Mouse (Mus musculus): Measurements from ENCODE around the gene Hcn1. TPM values are rescaled to one million over a fixed set of nuclear protein-coding genes. Genes with fewer than 3 reads are reported as not detected.

Gene Hcn1
- polyA plus RNA-seq (2016; fragmentation: Nextera tagmentation; extraction: Ambion mirVana) = 0.06 and 0.07 TPM in 2 replicates

- DNase-seq (ENCODE audit: low spot score) = peak; percentile 81
- Histone ChIP-seq H3K4me3 (peak within 1 kb of the TSS; percentile 67), H3K9me3 (no peaks in the 10 kb centered on the region), H3K27me3 (ENCODE audit: insufficient read depth, poor library complexity, severe bottlenecking) (peaks cover 37% of the 10 kb centered on the region), H3K36me3 (no peaks in the 10 kb centered on the region), H3K27ac (peak within 1 kb of the TSS; percentile 40; the same call in 1 of the 2 replicates), H3K4me1 (replicated peaks) (peaks cover 16% of the 10 kb centered on the region)
- WGBS = 1% methylated on average over 45 of the region's 45 CpGs
Measured at GRCm38 (mm10) chr13:117602181-117602580, at the start of gene Hcn1. TSS of gene Hcn1 (plus strand) at chr13:117602320.

GRCm38 (mm10) chr13:117567251-117567650 is 34.9 kb upstream of the Hcn1 start:
- Histone ChIP-seq H3K36me3 (no peaks in the 10 kb centered on the region), H3K27ac (no peak overlapping the region), H3K9me3 (no peaks in the 10 kb centered on the region), H3K27me3 (ENCODE audit: insufficient read depth, poor library complexity, severe bottlenecking) (no peaks in the 10 kb centered on the region), H3K4me1 (replicated peaks) (no peaks in the 10 kb centered on the region), H3K4me3 (no peak overlapping the region)
- 86% methylated on average over 8 of the region's 8 CpGs for WGBS
- DNase-seq (ENCODE audit: low spot score) = no peak

DNA sequence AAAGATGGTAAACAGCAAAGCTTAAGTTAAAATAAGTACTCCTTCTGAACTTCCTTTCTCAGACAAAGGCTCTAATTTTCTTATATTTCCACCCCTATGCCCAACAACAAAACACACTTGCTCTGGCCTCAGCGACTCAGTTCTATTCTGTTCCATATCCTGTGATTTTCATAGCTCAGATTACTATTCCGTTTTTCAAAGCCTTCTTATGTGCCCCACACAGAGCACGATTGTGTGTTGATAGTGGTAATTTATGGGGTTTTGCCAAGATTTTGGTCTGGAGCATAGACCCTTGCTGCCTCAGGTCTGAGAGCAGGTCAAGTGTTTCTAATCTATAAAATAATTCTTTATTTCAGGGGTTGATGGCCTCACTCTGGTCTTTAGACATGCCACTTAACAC is 30.4 kb upstream of the Hcn1 start:
- H3K27ac ChIP-seq = no peak overlapping the region
- H3K36me3 ChIP-seq = no peaks in the 10 kb centered on the region
- no peaks in the 10 kb centered on the region for H3K9me3 ChIP-seq
- H3K27me3 ChIP-seq (ENCODE audit: insufficient read depth, poor library complexity, severe bottlenecking) = no peaks in the 10 kb centered on the region
- H3K4me3 ChIP-seq = no peak overlapping the region
- H3K4me1 ChIP-seq (replicated peaks) = no peaks in the 10 kb centered on the region
- 67% methylated on average over 3 of the region's 3 CpGs for WGBS
- no peak for DNase-seq (ENCODE audit: low spot score)

GRCm38 (mm10) chr13:117594494-117595182 is 7.5 kb upstream of the Hcn1 start:
- Histone ChIP-seq H3K27me3 (ENCODE audit: insufficient read depth, poor library complexity, severe bottlenecking) (no peaks in the 10 kb centered on the region; the same call in 1 of the 2 replicates), H3K36me3 (no peaks in the 10 kb centered on the region), H3K4me1 (replicated peaks) (peaks cover 12% of the 10 kb centered on the region; the same call in 1 of the 2 replicates), H3K4me3 (no peak overlapping the region), H3K27ac (no peak overlapping the region), H3K9me3 (no peaks in the 10 kb centered on the region)
- no peak for DNase-seq (ENCODE audit: low spot score)
- WGBS = 53% methylated on average over 10 of the region's 10 CpGs

GRCm38 (mm10) chr13:117595183-117595532 is 7.0 kb upstream of the Hcn1 start:
- no peaks in the 10 kb centered on the region; the same call in 1 of the 2 replicates for H3K27me3 ChIP-seq (ENCODE audit: insufficient read depth, poor library complexity, severe bottlenecking)
- no peak overlapping the region for H3K27ac ChIP-seq
- no peaks in the 10 kb centered on the region for H3K36me3 ChIP-seq
- 11% methylated on average over 3 of the region's 3 CpGs for WGBS
- no peak overlapping the region for H3K4me3 ChIP-seq
- H3K4me1 ChIP-seq (replicated peaks) = peaks cover 12% of the 10 kb centered on the region; the same call in 1 of the 2 replicates
- no peaks in the 10 kb centered on the region for H3K9me3 ChIP-seq
- no peak for DNase-seq (ENCODE audit: low spot score)

DNA sequence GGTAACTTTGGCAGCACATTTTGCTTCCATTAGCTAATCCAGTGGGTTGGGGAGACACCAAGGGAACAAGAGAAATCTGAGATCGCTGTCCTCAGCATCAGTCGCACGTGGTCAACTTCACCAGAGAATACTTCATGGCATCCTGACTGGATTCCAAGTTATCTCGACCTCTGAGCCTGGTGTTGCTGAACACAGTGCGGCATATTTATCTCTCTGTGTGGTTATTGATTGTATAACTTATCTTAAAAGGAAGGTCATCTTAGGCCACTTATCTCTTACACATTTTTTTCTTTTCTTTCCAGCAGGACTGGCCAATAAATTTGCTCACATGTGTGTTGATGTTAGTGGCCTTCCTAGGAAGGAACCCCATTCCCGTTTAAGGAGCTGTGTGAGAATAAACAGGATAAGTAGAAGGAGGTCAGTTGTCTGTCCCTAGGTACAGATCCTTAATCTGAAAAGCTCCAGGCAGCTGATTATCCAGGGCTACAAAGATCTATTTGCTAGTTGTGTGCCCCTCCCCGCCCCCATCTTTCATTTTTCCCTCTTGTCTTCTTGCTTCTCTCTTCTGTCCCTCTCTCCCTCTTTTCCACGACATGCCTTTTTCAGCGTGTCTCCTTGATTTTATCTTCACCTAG is 672 bp upstream of the Hcn1 start:
- WGBS = 58% methylated on average over 9 of the region's 9 CpGs
- Histone ChIP-seq H3K27me3 (ENCODE audit: insufficient read depth, poor library complexity, severe bottlenecking) (peaks cover 37% of the 10 kb centered on the region), H3K27ac (no peak overlapping the region), H3K9me3 (no peaks in the 10 kb centered on the region), H3K4me3 (no peak overlapping the region), H3K36me3 (no peaks in the 10 kb centered on the region), H3K4me1 (replicated peaks) (peaks cover 16% of the 10 kb centered on the region)
- no peak for DNase-seq (ENCODE audit: low spot score)

DNA sequence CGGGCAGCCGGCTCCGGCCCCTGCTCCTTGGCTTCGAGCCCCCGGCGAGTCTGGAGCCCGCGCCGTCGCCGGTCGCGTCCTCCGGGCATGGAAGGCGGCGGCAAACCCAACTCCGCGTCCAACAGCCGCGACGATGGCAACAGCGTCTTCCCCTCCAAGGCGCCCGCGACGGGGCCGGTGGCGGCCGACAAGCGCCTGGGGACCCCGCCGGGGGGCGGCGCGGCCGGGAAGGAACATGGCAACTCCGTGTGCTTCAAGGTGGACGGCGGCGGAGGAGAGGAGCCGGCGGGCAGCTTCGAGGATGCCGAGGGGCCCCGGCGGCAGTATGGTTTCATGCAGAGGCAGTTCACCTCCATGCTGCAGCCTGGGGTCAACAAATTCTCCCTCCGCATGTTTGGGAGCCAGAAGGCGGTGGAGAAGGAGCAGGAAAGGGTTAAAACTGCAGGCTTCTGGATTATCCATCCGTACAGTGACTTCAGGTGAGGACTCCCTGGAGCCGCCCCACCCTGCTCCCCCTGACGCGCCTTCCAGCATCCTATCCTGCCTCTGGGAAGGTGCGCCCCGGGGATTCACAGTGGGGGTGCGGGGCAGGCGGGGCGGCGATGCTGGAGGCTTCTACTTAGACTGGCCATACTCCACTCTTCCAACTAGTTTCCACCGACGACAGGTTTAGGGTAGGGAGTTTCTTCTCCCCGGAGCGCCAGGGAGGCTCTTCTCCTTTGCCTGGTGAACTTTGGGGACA is 668 bp downstream of the Hcn1 start:
- peaks cover 37% of the 10 kb centered on the region for H3K27me3 ChIP-seq (ENCODE audit: insufficient read depth, poor library complexity, severe bottlenecking)
- no peaks in the 10 kb centered on the region for H3K9me3 ChIP-seq
- H3K4me1 ChIP-seq (replicated peaks) = peaks cover 16% of the 10 kb centered on the region
- under 1% methylated on average over 62 of the region's 62 CpGs for WGBS
- DNase-seq (ENCODE audit: low spot score) = no peak
- H3K36me3 ChIP-seq = no peaks in the 10 kb centered on the region
- peak overlapping the region; percentile 67 for H3K4me3 ChIP-seq
- H3K27ac ChIP-seq = peak overlapping the region; percentile 40; the same call in 1 of the 2 replicates

- WGBS = 14% methylated on average over 11 of the region's 11 CpGs
Measured at GRCm38 (mm10) chr13:117603421-117603820, 1.3 kb downstream of the Hcn1 start.

DNA sequence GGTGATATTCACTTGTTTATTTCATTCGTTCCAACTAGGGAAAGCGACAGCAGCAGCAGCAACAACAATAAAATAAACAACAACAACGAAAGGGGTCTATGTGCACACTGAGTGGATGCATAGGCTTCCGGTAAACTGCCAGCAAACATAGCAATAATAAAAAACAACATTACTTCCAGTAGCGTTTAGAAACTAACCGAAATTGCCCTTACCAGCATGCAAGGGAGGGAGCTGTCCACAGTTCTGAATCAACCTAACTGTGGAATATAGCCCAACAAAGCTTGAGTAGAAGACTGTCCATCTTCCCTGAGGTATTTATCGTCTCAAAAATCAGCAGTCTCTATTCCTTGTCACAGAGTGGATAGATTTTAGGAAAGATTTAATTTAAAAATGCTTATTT is 2.0 kb downstream of the Hcn1 start:
- H3K4me1 ChIP-seq (replicated peaks) = peaks cover 16% of the 10 kb centered on the region
- no peaks in the 10 kb centered on the region for H3K36me3 ChIP-seq
- H3K4me3 ChIP-seq = no peak overlapping the region
- 38% methylated on average over 7 of the region's 7 CpGs for WGBS
- H3K9me3 ChIP-seq = no peaks in the 10 kb centered on the region
- peak; percentile 13 for DNase-seq (ENCODE audit: low spot score)
- no peak overlapping the region for H3K27ac ChIP-seq
- peaks cover 37% of the 10 kb centered on the region for H3K27me3 ChIP-seq (ENCODE audit: insufficient read depth, poor library complexity, severe bottlenecking)

More at GRCm38 (mm10) chr13:117603421-117603820, 1.3 kb downstream of the Hcn1 start:
- Histone ChIP-seq H3K27ac (no peak overlapping the region), H3K27me3 (ENCODE audit: insufficient read depth, poor library complexity, severe bottlenecking) (peaks cover 37% of the 10 kb centered on the region), H3K9me3 (no peaks in the 10 kb centered on the region), H3K4me1 (replicated peaks) (peaks cover 16% of the 10 kb centered on the region), H3K4me3 (peak overlapping the region; percentile 67), H3K36me3 (no peaks in the 10 kb centered on the region)
- peak; percentile 7 for DNase-seq (ENCODE audit: low spot score)

DNA sequence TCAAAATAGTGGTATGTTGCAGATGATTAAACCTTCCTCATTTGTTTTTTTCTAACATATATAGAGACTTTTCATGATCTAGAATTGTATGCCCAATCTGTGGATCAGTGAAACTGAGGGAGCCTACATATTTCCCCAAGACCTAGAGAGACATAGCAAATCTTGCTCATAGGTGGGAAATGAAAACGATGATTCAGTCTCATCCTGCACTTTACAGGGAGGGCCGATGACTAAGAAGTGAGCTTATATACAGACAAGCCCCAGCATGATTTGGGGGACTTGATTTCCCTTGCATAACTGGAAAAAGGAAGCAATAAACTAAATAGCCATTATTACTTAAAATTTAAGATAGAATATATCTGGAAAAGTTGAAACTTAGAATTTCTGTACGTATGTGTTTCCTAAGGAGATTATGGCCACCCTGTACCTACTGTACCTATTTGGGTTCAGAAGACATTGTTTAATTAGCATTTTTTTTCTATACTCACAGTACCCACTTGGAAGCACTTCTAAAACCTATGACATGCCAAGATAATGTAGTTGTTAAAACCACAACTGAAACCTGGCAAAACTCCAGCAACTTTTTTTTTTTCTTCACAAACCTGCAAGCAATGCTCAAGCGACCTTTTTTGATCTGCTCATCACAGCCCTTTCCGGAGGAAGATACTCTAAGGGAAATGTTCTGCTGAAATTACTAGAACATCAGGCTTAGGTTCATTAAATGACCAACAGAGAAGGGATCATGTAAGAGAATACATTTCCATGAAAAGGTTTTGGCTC is 3.0 kb downstream of the Hcn1 start:
- Histone ChIP-seq H3K27ac (no peak overlapping the region), H3K4me1 (replicated peaks) (peaks cover 16% of the 10 kb centered on the region), H3K27me3 (ENCODE audit: insufficient read depth, poor library complexity, severe bottlenecking) (peaks cover 37% of the 10 kb centered on the region), H3K4me3 (no peak overlapping the region), H3K36me3 (no peaks in the 10 kb centered on the region), H3K9me3 (no peaks in the 10 kb centered on the region)
- DNase-seq (ENCODE audit: low spot score) = no peak
- WGBS = 90% methylated on average over 5 of the region's 5 CpGs

GRCm38 (mm10) chr13:117611881-117612280 is 9.8 kb downstream of the Hcn1 start:
- DNase-seq (ENCODE audit: low spot score) = no peak
- H3K4me3 ChIP-seq = no peak overlapping the region
- H3K36me3 ChIP-seq = no peaks in the 10 kb centered on the region
- no peaks in the 10 kb centered on the region for H3K9me3 ChIP-seq
- no peaks in the 10 kb centered on the region for H3K27me3 ChIP-seq (ENCODE audit: insufficient read depth, poor library complexity, severe bottlenecking)
- H3K4me1 ChIP-seq (replicated peaks) = no peaks in the 10 kb centered on the region
- 99% methylated on average over 2 of the region's 2 CpGs for WGBS
- H3K27ac ChIP-seq = no peak overlapping the region

DNA sequence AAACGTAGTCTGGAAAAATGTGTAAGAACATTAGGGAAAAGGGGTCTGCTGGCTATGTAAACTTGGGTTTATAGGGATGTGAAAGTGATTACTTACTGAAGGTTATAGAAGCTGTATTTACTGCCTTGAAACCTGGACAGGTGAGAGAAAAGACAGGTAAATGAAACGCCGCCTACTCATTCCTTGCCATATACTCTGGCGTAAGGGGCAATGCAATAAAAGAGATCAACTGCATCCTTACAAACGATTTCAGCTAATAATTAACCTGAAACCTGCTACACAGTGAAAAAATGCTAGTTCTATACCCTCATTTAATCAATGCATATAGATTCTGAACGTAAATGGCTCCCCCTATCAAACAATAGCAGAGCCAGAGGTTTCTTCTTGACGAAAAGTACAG is 17.4 kb downstream of the Hcn1 start:
- Histone ChIP-seq H3K4me3 (no peak overlapping the region), H3K27me3 (ENCODE audit: insufficient read depth, poor library complexity, severe bottlenecking) (no peaks in the 10 kb centered on the region), H3K4me1 (replicated peaks) (no peaks in the 10 kb centered on the region), H3K9me3 (no peaks in the 10 kb centered on the region), H3K36me3 (no peaks in the 10 kb centered on the region), H3K27ac (no peak overlapping the region)
- 91% methylated on average over 7 of the region's 7 CpGs for WGBS
- no peak for DNase-seq (ENCODE audit: low spot score)
